Mouse (Mus musculus) heart, embryonic 13.5 days (tissue): ENCODE results near the gene Ppfia1. TPM values are rescaled to one million over a fixed set of nuclear protein-coding genes. Genes with fewer than 3 reads are reported as not detected.

ENCODE experiments used
- ATAC-seq: fragments of 200-750 bp; cut with Nextera tagmentation; 2 replicates; pipeline ENCODE4 v1.8.0; 2017; ENCODE audit warnings: moderate TSS enrichment; ENCODE audit not compliant: insufficient number of reproducible peaks, low FRiP score, low TSS enrichment; ENCODE audit errors: extremely low read depth
- H3K27ac ChIP-seq: fragments of 300-500 bp; sonication (generic); replicated peaks from 2 replicates; pipeline ENCODE4 v1.5.1; 2015; ENCODE audit warnings: moderate library complexity, mild to moderate bottlenecking, inconsistent platforms
- H3K27me3 ChIP-seq: fragments of 300-500 bp; sonication (generic); replicated peaks from 2 replicates; pipeline ENCODE4 v1.6.1; 2015; ENCODE audit warnings: mild to moderate bottlenecking, inconsistent platforms
- H3K36me3 ChIP-seq: fragments of 300-500 bp; sonication (generic); 2 replicates; pipeline ENCODE4 v1.6.1; 2015; ENCODE audit warnings: mild to moderate bottlenecking, inconsistent platforms
- H3K4me1 ChIP-seq: fragments of 300-500 bp; sonication (generic); 2 replicates; pipeline ENCODE4 v1.6.1; 2015; ENCODE audit warnings: inconsistent platforms
- H3K4me2 ChIP-seq: fragments of 300-500 bp; sonication (generic); 2 replicates; pipeline ENCODE4 v1.6.1; 2015; ENCODE audit warnings: inconsistent platforms, mild to moderate bottlenecking, moderate library complexity
- H3K4me3 ChIP-seq: fragments of 300-500 bp; sonication (generic); 2 replicates; pipeline ENCODE4 v1.5.1; 2015; ENCODE audit warnings: moderate library complexity, mild to moderate bottlenecking, inconsistent platforms
- H3K9ac ChIP-seq: fragments of 300-500 bp; sonication (generic); 2 replicates; pipeline ENCODE4 v1.6.1; 2015; ENCODE audit warnings: inconsistent platforms, mild to moderate bottlenecking, moderate library complexity
- H3K9me3 ChIP-seq: fragments of 300-500 bp; sonication (generic); 2 replicates; pipeline ENCODE4 v1.6.1; 2016; ENCODE audit warnings: inconsistent platforms
- WGBS: fragments of 180-500 bp; shearing (Covaris S2); methylation state at CpG from one replicate; pipeline ENCODE4 v1.1.7; 2015; ENCODE audit warnings: mixed read lengths; 5-methylcytosine and 5-hydroxymethylcytosine counted together
- polyA plus RNA-seq: library from polyadenylated mRNA; unstranded; fragments of >200 nt; fragmentation: Nextera tagmentation; extraction: Ambion mirVana; gene quantifications from 2 replicates; pipeline ENCODE4 v1.2.1, GENCODE M21; 2015

Ppfia1 gene
- polyA plus RNA-seq, 1 experiment from 2014 or later: 23.3 TPM

- Histone ChIP-seq H3K4me1 (peaks cover 42% of the 10 kb centered on the region), H3K27ac (no peak overlapping the region), H3K9ac (no peak overlapping the region), H3K9me3 (no peaks in the 10 kb centered on the region), H3K4me3 (no peak overlapping the region), H3K4me2 (no peak overlapping the region), H3K36me3 (peaks cover 57% of the 10 kb centered on the region), H3K27me3 (no peaks in the 10 kb centered on the region; the same call in 1 of the 2 replicates)
- 96% methylated on average over 2 of the region's 2 CpGs for WGBS
- no peak for ATAC-seq
These were observed 3.5 kb downstream of the Ppfia1 start for GRCm38 (mm10) chr7:144549904-144550566.

DNA sequence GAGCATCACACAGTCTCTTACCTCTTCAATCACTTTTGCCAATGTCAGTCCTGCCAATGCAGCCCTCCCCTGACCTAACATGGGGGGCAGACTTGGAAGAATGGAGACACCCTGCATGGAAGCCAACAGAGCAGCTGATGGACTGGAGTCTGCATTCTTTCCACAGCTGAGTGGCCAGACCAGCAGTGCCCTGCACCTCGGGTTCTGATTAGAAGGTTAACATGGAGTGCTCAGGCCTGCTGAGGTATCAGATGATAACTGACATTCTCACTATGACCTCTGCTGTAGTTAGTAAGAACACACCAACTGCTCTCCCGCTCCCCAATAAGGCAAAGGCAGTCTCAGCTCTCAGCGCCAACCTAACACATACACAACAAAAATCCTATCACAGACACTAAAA, 8.3 kb downstream of the Ppfia1 start:
- Histone ChIP-seq H3K4me2 (0 out of 2 replicates have a peak overlapping the region, but pooled peaks have one; percentile 13), H3K4me3 (no peak overlapping the region), H3K9me3 (no peaks in the 10 kb centered on the region), H3K9ac (no peak overlapping the region), H3K4me1 (peaks cover 22% of the 10 kb centered on the region), H3K36me3 (peaks cover 37% of the 10 kb centered on the region), H3K27me3 (no peaks in the 10 kb centered on the region), H3K27ac (peak overlapping the region; percentile 75)
- no peak for ATAC-seq
- WGBS: 43% methylated on average over 3 of the region's 3 CpGs

DNA sequence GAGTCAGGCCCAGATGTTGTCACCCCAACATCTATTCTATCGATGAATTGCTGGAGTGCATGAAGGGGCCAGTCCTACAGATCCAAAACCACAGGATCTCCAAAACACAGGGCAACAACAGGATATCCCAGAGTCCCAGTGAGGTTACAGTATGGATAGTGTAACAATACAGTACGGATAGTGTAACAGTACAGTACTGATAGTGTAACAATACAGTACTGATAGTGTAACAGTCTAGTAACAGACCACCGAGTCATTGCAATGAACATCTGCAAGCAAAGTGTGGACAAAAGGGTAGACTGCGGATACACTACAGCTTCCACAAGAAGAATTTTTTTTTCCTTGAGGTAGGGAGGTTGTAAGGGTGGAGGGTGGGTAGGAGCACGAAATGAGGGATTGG, 12.2 kb downstream of the Ppfia1 start:
- Histone ChIP-seq H3K9ac (no peak overlapping the region), H3K4me1 (peaks cover 60% of the 10 kb centered on the region), H3K27me3 (no peaks in the 10 kb centered on the region), H3K4me2 (no peak overlapping the region), H3K4me3 (no peak overlapping the region), H3K27ac (no peak overlapping the region), H3K36me3 (peaks cover 5% of the 10 kb centered on the region), H3K9me3 (no peaks in the 10 kb centered on the region)
- ATAC-seq: no peak
- WGBS: 71% methylated on average over 5 of the region's 5 CpGs

DNA sequence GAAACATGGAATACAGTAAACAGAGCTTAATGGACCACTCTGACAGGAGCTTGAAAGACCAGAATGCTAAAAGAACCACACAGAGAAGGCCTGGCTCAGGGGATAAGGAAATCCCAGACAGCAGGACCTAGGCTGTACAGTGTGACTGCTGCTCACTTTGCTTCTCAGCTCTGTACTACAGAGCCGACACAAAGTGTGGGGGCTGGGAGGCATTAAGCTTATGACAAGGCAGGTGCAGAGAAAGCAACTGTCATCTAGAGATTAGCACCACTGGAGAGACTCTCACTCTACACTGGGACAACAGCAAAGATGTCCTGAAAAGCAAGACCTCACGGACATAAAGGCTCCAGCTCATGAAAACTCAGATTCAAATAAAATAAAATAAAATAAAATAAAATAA, 14.4 kb downstream of the Ppfia1 start:
- H3K27ac ChIP-seq: peak overlapping the region; percentile 21; the same call in 1 of the 2 replicates
- 0 out of 2 replicates have a peak overlapping the region, but pooled peaks have one; percentile 8 for H3K9ac ChIP-seq
- 40% methylated on average over 2 of the region's 2 CpGs for WGBS
- H3K4me3 ChIP-seq: no peak overlapping the region
- H3K27me3 ChIP-seq: no peaks in the 10 kb centered on the region
- ATAC-seq: no peak
- H3K4me1 ChIP-seq: peaks cover 62% of the 10 kb centered on the region
- no peaks in the 10 kb centered on the region for H3K9me3 ChIP-seq
- H3K4me2 ChIP-seq: no peak overlapping the region
- H3K36me3 ChIP-seq: no peaks in the 10 kb centered on the region

- no peak for ATAC-seq
These were observed 15.4 kb downstream of the Ppfia1 start for GRCm38 (mm10) chr7:144538030-144538644.

GRCm38 (mm10) chr7:144536367-144536766, 17.2 kb downstream of the Ppfia1 start:
- peaks cover 71% of the 10 kb centered on the region for H3K4me1 ChIP-seq
- H3K27ac ChIP-seq: no peak overlapping the region
- WGBS: 80% methylated on average over 3 of the region's 3 CpGs
- H3K27me3 ChIP-seq: no peaks in the 10 kb centered on the region
- no peaks in the 10 kb centered on the region for H3K36me3 ChIP-seq
- no peak overlapping the region for H3K4me2 ChIP-seq
- H3K9ac ChIP-seq: no peak overlapping the region
- ATAC-seq: no peak
- H3K9me3 ChIP-seq: no peaks in the 10 kb centered on the region
- H3K4me3 ChIP-seq: no peak overlapping the region

More at GRCm38 (mm10) chr7:144538030-144538644, 15.4 kb downstream of the Ppfia1 start:
- Histone ChIP-seq H3K27me3 (no peaks in the 10 kb centered on the region), H3K9me3 (no peaks in the 10 kb centered on the region), H3K9ac (no peak overlapping the region), H3K36me3 (no peaks in the 10 kb centered on the region), H3K4me3 (no peak overlapping the region), H3K4me2 (no peak overlapping the region), H3K4me1 (peaks cover 60% of the 10 kb centered on the region), H3K27ac (peak overlapping the region; percentile 45)
- WGBS: 77% methylated on average over 4 of the region's 4 CpGs

GRCm38 (mm10) chr7:144534773-144535172, 18.8 kb downstream of the Ppfia1 start:
- WGBS: 49% methylated on average over 3 of the region's 3 CpGs
- peaks cover 75% of the 10 kb centered on the region for H3K4me1 ChIP-seq

DNA sequence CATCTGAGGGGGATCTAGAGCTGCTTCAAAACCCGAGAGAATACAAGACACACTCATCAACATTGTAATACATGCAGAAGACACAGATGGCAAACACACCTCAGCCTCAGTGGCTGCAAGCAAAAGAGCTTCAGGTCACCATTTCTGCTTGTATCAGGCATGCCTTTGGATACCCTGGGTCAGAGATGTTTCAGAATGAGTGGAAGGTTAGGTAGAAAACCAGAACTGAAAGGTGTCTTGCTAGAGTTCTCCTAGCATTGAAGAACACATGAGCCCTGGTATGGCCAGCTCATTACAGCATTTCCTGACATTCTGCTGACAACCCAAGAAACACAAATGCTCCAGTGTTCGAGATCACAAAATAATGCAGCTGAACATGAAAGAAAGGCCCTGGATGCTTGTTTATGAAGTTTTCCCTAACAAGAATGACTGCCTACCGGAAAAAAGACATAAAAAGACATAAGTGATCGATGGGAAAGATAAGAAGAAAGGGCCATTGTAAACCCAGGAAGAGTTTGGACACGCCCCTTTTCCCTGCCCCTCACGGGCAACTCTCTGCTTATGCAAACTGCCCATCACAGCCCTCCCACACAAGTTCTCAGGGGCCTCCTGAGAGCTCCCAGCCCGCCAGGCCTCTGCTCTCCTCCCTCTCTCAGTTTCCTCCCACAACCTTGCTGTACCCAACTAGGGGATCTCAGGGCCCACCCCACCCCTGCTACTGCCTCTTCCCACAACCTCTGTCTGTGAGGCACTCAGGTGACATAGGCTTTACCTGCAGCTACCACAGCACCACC, 21.7 kb downstream of the Ppfia1 start:
- H3K27me3 ChIP-seq: no peaks in the 10 kb centered on the region
- no peak overlapping the region for H3K27ac ChIP-seq
- no peaks in the 10 kb centered on the region for H3K36me3 ChIP-seq
- no peak overlapping the region for H3K4me3 ChIP-seq
- H3K9ac ChIP-seq: no peak overlapping the region
- H3K4me2 ChIP-seq: no peak overlapping the region
- WGBS: 43% methylated on average over 7 of the region's 7 CpGs
- ATAC-seq: no peak
- peaks cover 60% of the 10 kb centered on the region for H3K4me1 ChIP-seq
- no peaks in the 10 kb centered on the region for H3K9me3 ChIP-seq

More at GRCm38 (mm10) chr7:144534773-144535172, 18.8 kb downstream of the Ppfia1 start:
- H3K9ac ChIP-seq: no peak overlapping the region
- no peak overlapping the region for H3K4me3 ChIP-seq
- no peak for ATAC-seq
- H3K27ac ChIP-seq: no peak overlapping the region
- H3K4me2 ChIP-seq: no peak overlapping the region
- H3K36me3 ChIP-seq: no peaks in the 10 kb centered on the region
- no peaks in the 10 kb centered on the region for H3K9me3 ChIP-seq
- no peaks in the 10 kb centered on the region for H3K27me3 ChIP-seq

DNA sequence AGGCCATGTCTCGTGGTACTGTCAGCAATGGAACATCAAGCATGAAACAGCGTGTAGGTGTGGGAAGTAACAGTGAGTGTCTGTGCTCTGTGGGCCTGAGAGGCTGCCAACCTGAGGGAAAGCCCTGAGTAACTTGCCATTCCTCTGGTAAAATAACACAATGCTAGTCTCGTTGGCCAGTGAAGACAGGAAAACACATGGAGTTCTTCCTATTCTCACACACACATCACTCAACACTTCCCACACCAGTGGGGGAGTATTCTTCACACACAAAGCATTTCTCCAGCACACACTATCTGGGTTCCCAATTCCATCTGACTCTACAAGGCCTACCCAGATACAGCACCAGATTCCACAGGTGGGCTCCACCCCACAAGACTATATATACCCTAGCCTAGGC, 23.7 kb downstream of the Ppfia1 start:
- 0 out of 2 replicates have a peak, but pooled peaks have one; percentile 21 for ATAC-seq
- Histone ChIP-seq H3K27ac (no peak overlapping the region), H3K4me3 (no peak overlapping the region), H3K36me3 (no peaks in the 10 kb centered on the region), H3K27me3 (no peaks in the 10 kb centered on the region), H3K9me3 (no peaks in the 10 kb centered on the region), H3K4me2 (no peak overlapping the region), H3K9ac (no peak overlapping the region), H3K4me1 (peaks cover 48% of the 10 kb centered on the region)
- 58% methylated on average over 3 of the region's 3 CpGs for WGBS

GRCm38 (mm10) chr7:144527723-144528221, 25.8 kb downstream of the Ppfia1 start:
- Histone ChIP-seq H3K4me3 (no peak overlapping the region), H3K9ac (no peak overlapping the region), H3K9me3 (no peaks in the 10 kb centered on the region), H3K27ac (no peak overlapping the region), H3K4me2 (no peak overlapping the region), H3K36me3 (no peaks in the 10 kb centered on the region), H3K27me3 (no peaks in the 10 kb centered on the region), H3K4me1 (peaks cover 55% of the 10 kb centered on the region)
- 66% methylated on average over 1 of the region's 1 CpGs for WGBS
- ATAC-seq: no peak

DNA sequence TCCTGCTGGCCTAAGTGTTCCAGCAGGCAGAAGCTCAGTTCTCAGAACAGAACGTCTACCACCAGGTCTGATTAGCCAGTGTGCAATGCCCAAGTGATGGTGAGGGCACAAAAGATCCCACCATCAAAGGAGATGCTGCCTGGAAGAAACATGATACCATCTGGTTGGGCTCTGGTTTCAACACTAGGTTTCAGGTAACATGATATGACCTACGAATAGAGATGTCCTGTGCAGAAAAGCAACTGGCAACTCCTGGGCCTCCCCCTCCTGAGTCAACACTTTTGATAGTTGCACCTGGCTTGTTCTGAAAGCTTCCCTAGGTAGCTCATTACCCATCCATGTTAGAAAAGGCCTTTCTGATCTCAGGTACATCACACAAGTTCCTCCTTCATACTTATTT, 26.9 kb downstream of the Ppfia1 start:
- peaks cover 47% of the 10 kb centered on the region for H3K4me1 ChIP-seq
- H3K4me3 ChIP-seq: no peak overlapping the region
- no peak overlapping the region for H3K27ac ChIP-seq
- no peaks in the 10 kb centered on the region for H3K27me3 ChIP-seq
- no peak for ATAC-seq
- no peaks in the 10 kb centered on the region for H3K9me3 ChIP-seq
- WGBS: 44% methylated on average over 2 of the region's 2 CpGs
- no peak overlapping the region for H3K9ac ChIP-seq
- H3K36me3 ChIP-seq: no peaks in the 10 kb centered on the region
- no peak overlapping the region for H3K4me2 ChIP-seq
